Mouse (Mus musculus): ENCODE data around the gene Gpha2. TPM values are rescaled to one million over a fixed set of nuclear protein-coding genes. Genes with fewer than 3 reads are reported as not detected.

Gpha2 gene
- polyA plus RNA-seq (2012; ENCODE audit: insufficient read depth, insufficient read length, missing spikeins): not detected in 2 replicates

DNA sequence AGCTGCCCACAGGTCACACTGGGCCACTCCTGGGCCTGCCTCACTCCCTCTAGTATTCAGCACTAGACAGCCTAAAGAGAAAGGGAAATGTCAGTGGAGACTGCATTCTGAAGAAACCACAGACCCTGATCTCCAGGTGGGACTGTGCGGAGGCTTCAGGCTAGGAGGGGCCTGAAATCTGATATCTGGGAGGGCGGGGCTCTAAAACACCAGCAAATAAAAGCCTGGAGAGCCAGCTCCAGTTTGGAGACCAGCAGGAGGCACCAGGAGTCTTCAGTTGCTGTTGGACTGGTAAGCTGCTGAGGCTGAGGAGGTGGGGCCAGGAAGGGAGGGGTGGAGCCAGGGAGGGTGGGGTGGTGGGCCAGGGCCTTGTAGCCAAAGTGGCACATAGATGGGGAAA, at the start of gene Gpha2:
TSS of gene Gpha2 (plus strand) at position 246 of the 400 bp plus-strand sequence.
- Histone ChIP-seq H3K4me1 (ENCODE audit: control insufficient read depth, insufficient read depth, insufficient read length, low read length) (no peaks in the 10 kb centered on the region), H3K4me3 (ENCODE audit: insufficient read depth, low read depth, low read length) (no peak within 1 kb of the TSS), H3K27ac (replicated peaks; ENCODE audit: low read depth, low read length) (no peak within 1 kb of the TSS)

DNA sequence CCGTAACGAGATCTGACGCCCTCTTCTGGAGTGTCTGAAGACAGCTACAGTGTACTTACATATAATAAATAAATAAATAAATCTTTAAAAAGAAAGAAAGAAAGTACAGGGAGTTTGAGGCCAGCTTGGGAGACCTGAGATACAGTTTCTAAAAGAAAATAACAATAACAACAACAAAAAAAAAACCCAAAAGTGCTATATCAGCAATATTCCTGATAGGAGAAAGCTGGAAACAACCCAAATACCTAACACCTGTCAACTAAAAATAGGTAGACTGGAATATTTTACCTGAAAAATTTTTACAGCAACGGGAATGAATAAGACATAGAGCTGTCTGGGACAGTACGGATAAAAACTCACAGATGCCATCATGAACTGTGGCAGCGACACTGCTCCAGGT, 47.4 kb upstream of the Gpha2 start:
- Histone ChIP-seq H3K4me3 (ENCODE audit: insufficient read depth, low read depth, low read length) (no peak overlapping the region), H3K27ac (replicated peaks; ENCODE audit: low read depth, low read length) (no peak overlapping the region), H3K4me1 (ENCODE audit: control insufficient read depth, insufficient read depth, insufficient read length, low read length) (no peaks in the 10 kb centered on the region)

DNA sequence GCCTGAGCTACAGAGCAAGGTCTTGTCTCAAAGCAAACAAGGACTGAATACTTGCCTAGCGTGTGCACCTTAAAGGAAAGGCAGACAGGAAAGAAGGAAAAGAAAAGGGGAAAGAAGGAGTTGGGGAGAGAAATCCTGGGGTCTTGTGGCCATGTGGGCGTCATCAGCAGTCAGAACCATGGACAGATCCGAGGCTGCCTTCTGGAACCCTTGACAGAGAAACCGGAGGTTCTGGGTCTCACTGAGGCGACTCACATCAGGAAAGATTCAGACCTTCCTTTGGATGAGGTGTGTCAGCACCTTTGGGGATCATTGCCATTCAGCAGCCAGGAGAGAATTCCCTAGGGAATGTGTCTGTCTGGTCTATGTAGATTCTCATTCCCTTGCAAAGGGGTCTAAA, 44.6 kb upstream of the Gpha2 start:
- no peak overlapping the region for H3K4me3 ChIP-seq (ENCODE audit: insufficient read depth, low read depth, low read length)
- no peaks in the 10 kb centered on the region for H3K4me1 ChIP-seq (ENCODE audit: control insufficient read depth, insufficient read depth, insufficient read length, low read length)
- H3K27ac ChIP-seq (replicated peaks; ENCODE audit: low read depth, low read length): no peak overlapping the region

DNA sequence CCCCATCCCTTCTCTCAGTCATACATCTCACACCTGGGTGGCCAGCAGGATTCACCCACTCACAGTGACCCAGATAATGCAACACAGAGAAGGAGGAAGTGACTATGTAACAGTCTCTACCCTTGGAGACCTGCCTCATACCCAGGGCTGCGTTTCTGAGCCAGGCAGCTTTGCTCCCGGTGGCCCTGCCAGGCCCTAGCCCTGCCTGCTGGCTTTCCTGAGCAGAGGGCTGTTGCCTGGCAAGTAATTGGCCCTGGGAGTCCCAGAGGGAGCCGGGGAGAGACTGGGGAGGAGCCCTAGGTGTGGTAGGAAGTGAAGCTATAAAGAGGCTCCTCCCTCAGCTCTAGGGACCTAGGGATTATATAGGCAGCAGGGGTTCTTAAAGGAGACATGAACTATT, 43.6 kb upstream of the Gpha2 start:
- Histone ChIP-seq H3K4me1 (ENCODE audit: control insufficient read depth, insufficient read depth, insufficient read length, low read length) (no peaks in the 10 kb centered on the region), H3K4me3 (ENCODE audit: insufficient read depth, low read depth, low read length) (no peak overlapping the region), H3K27ac (replicated peaks; ENCODE audit: low read depth, low read length) (no peak overlapping the region)

DNA sequence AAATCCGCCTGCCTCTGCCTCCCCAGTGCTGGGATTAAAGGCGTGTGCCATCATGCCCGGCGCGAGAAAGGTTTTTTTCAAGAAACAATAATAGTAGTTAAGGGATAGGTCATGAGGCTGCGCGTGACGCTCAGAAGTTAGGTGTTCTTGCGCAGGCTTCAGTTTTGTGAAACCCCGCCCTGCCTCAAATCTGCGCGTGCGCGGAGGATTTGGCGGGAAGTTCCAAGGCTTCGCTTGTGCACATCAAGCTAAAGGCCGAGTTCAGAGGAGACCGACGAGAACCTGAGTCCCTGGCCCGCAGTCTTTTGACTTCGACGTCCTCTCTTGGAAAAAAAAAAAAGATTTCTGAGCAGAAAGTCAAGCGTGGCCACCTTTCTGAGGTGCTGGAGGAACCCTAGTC, 42.0 kb upstream of the Gpha2 start, which contains the start of gene Majin:
TSS of gene Majin (plus strand) at position 258 of the 400 bp plus-strand sequence.
- Histone ChIP-seq H3K4me3 (ENCODE audit: insufficient read depth, low read depth, low read length) (no peak within 1 kb of the TSS), H3K4me1 (ENCODE audit: control insufficient read depth, insufficient read depth, insufficient read length, low read length) (no peaks in the 10 kb centered on the region), H3K27ac (replicated peaks; ENCODE audit: low read depth, low read length) (no peak within 1 kb of the TSS)

DNA sequence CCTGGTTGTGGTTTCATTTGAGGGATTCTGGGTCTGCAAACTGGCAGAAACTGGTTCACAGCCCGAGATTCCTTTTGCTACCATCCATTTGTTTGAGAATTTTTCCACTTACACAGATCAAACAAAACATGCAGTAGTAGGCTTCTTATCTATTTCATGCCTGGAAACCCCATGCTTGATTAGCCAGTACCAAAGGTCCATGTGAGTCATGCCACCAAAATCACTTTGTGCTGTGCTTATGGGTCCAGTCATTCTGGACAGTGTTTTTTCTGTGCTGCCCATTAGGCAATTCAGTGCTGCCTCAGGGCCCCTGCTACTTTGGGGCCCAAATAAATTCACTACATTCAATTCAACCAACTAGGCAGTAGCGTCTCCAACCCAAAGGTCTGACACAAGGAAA, 21.9 kb upstream of the Gpha2 start:
- Histone ChIP-seq H3K27ac (replicated peaks; ENCODE audit: low read depth, low read length) (no peak overlapping the region), H3K4me1 (ENCODE audit: control insufficient read depth, insufficient read depth, insufficient read length, low read length) (no peaks in the 10 kb centered on the region)

DNA sequence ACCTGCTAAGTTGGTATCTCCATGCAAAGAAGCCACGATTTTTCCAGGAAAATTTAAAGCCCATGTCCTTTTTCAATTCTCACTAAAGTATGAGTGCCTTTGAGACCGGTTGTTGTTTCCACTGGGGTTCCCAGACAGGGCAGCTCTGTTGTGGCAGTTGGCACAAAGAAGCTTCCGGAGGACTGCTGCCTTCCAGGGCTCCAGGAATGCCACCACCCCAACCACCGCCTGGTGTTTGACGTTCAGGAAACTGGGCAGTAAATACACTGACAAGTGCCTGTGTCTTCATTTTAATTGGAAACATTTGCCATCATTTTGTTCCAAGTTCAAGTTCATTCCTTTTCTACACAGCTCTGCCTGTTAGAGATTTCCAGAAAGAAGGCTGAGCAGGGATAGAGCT, 19.5 kb upstream of the Gpha2 start:
- Histone ChIP-seq H3K4me1 (ENCODE audit: control insufficient read depth, insufficient read depth, insufficient read length, low read length) (no peaks in the 10 kb centered on the region), H3K27ac (replicated peaks; ENCODE audit: low read depth, low read length) (no peak overlapping the region), H3K4me3 (ENCODE audit: insufficient read depth, low read depth, low read length) (no peak overlapping the region)

More for the DNA sequence above, 21.9 kb upstream of the Gpha2 start:
- no peak overlapping the region for H3K4me3 ChIP-seq (ENCODE audit: insufficient read depth, low read depth, low read length)

DNA sequence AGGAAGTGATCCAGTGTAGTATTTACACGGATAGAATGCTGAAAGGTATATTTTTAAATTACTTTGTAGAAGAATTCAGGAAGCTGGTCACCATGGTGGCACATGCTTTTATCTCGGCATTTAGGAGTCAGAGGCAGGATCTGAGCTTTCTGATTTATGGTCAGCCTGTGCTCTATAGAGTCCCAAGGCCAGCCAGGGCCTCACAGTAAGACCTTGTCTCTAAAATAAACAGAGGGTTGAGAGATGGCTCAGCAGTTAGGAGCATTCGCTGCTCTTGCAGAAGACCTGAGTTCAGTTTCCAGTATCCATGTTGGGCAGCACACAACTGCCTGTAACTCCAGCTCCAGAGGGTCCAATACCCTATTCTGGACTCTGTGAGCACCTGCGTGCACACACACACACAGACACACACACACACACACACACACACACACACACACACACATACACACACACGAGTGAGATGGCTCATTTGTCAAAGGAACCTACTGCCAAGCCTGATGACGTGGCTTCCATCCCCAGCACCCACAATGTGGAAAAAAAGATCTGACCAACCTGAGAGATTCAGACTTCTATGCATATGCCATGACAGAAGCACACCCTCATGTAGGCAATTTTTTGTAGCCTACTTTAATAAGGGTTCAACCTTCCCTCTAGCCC, 10.0 kb upstream of the Gpha2 start:
- no peak overlapping the region for H3K27ac ChIP-seq (replicated peaks; ENCODE audit: low read depth, low read length)
- no peaks in the 10 kb centered on the region for H3K4me1 ChIP-seq (ENCODE audit: control insufficient read depth, insufficient read depth, insufficient read length, low read length)

DNA sequence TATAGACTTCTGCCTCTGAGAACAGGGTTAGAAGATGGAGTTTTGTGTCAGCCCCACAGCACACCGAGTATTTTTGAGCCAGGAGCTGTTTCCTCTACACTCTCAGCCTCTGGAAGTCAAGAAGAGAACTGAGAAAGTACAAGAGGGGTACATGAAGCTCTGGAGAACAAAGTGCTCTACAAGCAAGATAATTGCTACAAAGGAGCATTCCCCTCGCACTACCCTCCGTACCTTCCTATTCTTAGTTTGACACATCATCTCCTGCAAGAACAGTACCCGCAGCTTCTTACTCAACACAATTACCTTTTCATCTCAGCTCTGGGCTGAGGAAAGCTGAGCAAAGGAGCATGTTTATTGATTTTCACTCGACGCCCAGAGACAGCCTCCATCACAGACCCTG, 7.6 kb upstream of the Gpha2 start:
- H3K27ac ChIP-seq (replicated peaks; ENCODE audit: low read depth, low read length): no peak overlapping the region
- H3K4me3 ChIP-seq (ENCODE audit: insufficient read depth, low read depth, low read length): no peak overlapping the region
- H3K4me1 ChIP-seq (ENCODE audit: control insufficient read depth, insufficient read depth, insufficient read length, low read length): no peaks in the 10 kb centered on the region

More for the DNA sequence above, 10.0 kb upstream of the Gpha2 start:
- H3K4me3 ChIP-seq (ENCODE audit: insufficient read depth, low read depth, low read length): no peak overlapping the region

DNA sequence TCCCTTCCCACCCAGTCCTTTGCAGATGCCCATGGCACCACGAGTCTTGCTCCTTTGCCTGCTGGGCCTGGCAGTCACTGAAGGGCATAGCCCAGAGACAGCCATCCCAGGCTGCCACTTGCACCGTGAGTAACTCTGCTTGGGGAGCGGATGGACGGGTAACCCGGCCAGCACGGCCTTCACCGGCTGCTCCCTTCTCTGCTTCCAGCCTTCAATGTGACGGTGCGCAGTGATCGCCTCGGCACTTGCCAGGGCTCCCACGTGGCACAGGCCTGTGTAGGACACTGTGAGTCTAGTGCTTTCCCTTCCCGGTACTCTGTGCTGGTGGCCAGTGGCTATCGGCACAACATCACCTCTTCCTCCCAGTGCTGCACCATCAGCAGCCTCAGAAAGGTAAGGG, 583 bp downstream of the Gpha2 start:
- Histone ChIP-seq H3K4me3 (ENCODE audit: insufficient read depth, low read depth, low read length) (no peak overlapping the region), H3K4me1 (ENCODE audit: control insufficient read depth, insufficient read depth, insufficient read length, low read length) (no peaks in the 10 kb centered on the region), H3K27ac (replicated peaks; ENCODE audit: low read depth, low read length) (no peak overlapping the region)

DNA sequence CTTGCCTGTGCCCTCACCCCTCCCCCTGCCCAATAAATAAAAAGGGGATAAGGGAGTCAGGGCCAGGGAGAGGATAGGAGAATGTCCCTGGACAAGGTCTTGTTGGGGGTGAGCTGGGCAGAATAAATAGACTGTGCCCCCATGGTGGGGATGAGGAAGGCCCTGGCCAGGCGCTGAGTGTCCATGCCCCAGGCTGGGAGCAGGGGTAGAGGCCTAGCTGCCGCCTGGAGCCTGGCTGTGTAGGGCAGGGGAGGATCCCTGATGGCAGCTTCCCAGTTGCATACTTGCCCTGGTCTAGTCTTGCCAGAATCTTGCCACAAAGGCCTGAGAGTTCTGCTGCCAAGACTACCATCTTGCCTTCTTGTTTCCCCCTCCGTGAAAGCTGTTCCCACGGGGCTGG, 1.7 kb downstream of the Gpha2 start:
- H3K4me3 ChIP-seq (ENCODE audit: insufficient read depth, low read depth, low read length): no peak overlapping the region
- no peak overlapping the region for H3K27ac ChIP-seq (replicated peaks; ENCODE audit: low read depth, low read length)
- no peaks in the 10 kb centered on the region for H3K4me1 ChIP-seq (ENCODE audit: control insufficient read depth, insufficient read depth, insufficient read length, low read length)

DNA sequence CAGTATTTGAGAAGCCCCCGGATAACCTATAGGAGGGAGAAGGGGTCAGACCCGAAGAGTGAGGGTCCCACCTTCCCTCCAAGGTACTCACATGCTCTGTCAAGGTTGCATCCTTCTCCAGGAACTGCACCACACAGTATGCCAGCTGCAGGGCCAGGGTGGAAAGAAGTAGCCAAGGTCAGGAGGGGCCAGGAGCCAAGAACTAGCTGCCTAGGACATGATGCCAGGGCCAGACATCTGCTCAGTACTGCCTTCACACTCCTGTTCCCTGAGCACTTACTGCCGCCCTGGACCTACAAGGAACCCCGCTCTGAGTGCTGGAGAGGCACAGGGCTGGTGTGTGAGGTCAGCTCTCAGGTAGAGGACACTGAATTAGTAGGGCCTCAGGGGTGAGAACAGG, 4.2 kb downstream of the Gpha2 start:
- Histone ChIP-seq H3K27ac (replicated peaks; ENCODE audit: low read depth, low read length) (no peak overlapping the region), H3K4me3 (ENCODE audit: insufficient read depth, low read depth, low read length) (no peak overlapping the region), H3K4me1 (ENCODE audit: control insufficient read depth, insufficient read depth, insufficient read length, low read length) (no peaks in the 10 kb centered on the region; the same call in 1 of the 2 replicates)

DNA sequence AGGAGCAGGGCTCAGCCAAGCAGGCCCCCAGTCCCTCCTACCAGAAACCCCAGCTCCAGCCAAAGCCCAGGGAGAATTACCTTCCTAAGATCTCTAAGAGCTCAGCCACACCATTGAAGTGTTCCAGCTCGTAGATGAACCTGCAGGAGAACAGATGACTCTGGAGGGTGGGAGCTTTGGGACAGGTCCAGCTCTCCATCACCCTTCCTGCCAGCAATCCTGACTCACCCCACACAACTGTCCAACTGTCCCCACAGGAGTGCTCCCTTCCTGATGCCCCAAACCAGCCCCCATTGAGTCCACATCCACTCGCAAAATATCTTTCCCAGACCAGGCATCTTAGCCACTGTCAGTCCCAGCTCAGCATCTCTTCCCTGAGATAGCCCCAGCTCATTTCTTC, 4.9 kb downstream of the Gpha2 start:
- Histone ChIP-seq H3K27ac (replicated peaks; ENCODE audit: low read depth, low read length) (no peak overlapping the region), H3K4me3 (ENCODE audit: insufficient read depth, low read depth, low read length) (no peak overlapping the region), H3K4me1 (ENCODE audit: control insufficient read depth, insufficient read depth, insufficient read length, low read length) (no peaks in the 10 kb centered on the region; the same call in 1 of the 2 replicates)

DNA sequence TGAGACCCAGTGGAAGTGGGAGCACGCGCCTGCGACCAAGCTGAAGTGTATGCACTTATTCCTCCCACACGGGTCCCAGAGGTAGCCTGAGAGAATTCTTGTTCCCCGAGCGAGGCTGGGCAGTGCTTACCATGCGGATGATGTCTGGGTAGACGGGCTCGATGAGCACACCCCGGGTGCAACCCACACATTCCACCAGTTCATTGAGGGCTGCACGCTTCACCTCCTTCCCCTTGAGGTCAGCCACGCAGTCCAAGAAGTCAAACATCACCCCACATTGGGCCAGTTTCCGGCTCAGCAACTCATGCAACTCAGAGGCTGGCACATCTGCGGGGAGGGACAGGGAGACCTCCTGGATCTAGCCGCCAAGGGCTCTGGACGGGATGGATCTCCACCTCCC, 7.5 kb downstream of the Gpha2 start:
- Histone ChIP-seq H3K27ac (replicated peaks; ENCODE audit: low read depth, low read length) (no peak overlapping the region), H3K4me3 (ENCODE audit: insufficient read depth, low read depth, low read length) (peak overlapping the region; percentile 94; the same call in 1 of the 2 replicates), H3K4me1 (ENCODE audit: control insufficient read depth, insufficient read depth, insufficient read length, low read length) (no peaks in the 10 kb centered on the region; the same call in 1 of the 2 replicates)

DNA sequence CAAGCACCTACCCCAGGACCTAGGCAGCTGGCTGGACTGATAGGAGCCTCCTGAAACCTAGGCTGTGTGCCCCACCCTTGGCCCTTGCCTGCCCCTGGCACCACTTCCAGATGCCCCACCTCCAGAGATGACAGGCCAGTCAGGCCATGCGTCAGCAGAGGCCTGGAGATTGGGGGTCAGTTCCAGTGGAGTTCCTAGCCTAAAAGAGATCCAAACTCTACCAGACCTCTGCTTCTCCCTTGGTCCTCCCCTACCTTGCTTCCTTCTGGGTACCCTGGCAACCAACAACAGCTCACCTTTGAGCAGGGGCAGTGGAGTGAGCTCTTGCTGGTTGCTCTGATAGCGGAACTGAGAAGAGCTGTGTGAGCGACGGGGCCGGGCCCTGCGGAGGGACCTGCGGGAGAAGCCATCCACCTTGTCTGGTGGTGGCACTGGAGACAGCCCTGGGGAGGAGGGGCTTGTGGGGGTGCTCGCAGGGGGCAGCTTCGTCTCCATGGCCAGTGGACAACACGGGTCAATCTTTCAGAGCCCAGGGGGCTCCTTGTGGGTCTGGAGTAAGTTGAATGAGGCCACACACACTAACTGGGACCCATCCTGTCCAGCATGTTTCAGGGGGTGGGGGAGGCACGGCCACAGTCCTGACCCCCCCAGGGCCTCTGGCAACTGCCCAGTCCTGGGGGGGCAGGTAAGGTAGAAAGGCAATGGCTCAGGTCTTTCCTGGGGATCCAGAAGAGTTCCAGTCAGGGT, 8.3 kb downstream of the Gpha2 start:
- Histone ChIP-seq H3K4me3 (ENCODE audit: insufficient read depth, low read depth, low read length) (peak overlapping the region; percentile 94), H3K4me1 (ENCODE audit: control insufficient read depth, insufficient read depth, insufficient read length, low read length) (no peaks in the 10 kb centered on the region; the same call in 1 of the 2 replicates), H3K27ac (replicated peaks; ENCODE audit: low read depth, low read length) (no peak overlapping the region)
